Mouse (Mus musculus) left cerebral cortex, adult 9 months (tissue): ENCODE results near the gene Foxr2.

Experiments used
- DNase-seq, 2 experiments: peaks; one replicate each; pipeline ENCODE4 v3.0.0; 2022; ENCODE audit warnings: low spot score in 2 of 2

The Foxr2 gene

GRCm38 (mm10) chrX:153118486-153118885 lies at the start of gene Foxr2:
Gene Foxr2 (plus strand): TSS chrX:153118786.
- DNase-seq = no peak

GRCm38 (mm10) chrX:153119013-153119412 lies 427 bp downstream of the Foxr2 start:
- no peak for DNase-seq

- peak; percentile 75 to 86 for DNase-seq
Measured at GRCm38 (mm10) chrX:153139734-153140515, 21.3 kb downstream of the Foxr2 start, which contains the start of gene Rragb. Gene Rragb (plus strand): TSS chrX:153139981.

- no peak for DNase-seq
Measured at GRCm38 (mm10) chrX:153142656-153143055, 24.1 kb downstream of the Foxr2 start.

GRCm38 (mm10) chrX:153151766-153152165 lies 33.2 kb downstream of the Foxr2 start:
- no peak for DNase-seq

DNA sequence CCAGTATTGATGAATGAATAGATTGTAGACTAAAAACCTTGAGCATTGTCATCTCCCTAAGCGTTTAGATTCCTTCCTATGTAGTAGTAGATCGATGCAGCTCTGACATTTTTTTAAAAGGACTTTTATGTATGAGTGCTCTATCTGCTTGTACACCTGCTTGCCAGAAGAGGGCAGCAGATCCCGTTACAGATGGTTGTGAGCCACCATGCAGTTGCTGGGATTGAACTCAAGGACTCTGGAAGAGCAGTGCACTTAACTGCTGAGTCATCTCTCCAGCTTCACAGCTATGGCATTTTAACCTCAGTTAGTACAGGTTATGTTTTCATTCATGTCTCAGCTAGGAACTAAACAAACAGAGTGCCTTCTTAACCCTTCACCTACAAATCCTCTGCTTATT lies 36.7 kb downstream of the Foxr2 start:
- DNase-seq = no peak

- DNase-seq = no peak
Measured at GRCm38 (mm10) chrX:153174786-153175185, 56.2 kb downstream of the Foxr2 start.

GRCm38 (mm10) chrX:153182221-153182620 lies 63.6 kb downstream of the Foxr2 start:
- DNase-seq = no peak
